Comparison of ENCODE assay signal across 10 mouse cellular contexts in genomic region chr11:16800507-16800906, GRCm38 (mm10). TPM values are rescaled to one million over a fixed set of nuclear protein-coding genes. Genes with fewer than 3 reads are reported as not detected.
DNase-seq lines count a peak whose midpoint lies in the region; ATAC-seq and TF ChIP-seq lines count a peak whose summit lies in the region.
"Had no signal": no experiment of that assay in that cellular context is flagged by ENCODE, and none has a peak within 500 bp of the region (broad histone marks: within the 10 kb centered on the region; RNA-seq: fewer than 3 reads in every experiment).

No protein-coding gene starts in this region.

- H3K27me3 ChIP-seq in forebrain, embryonic 16.5 days (replicated peaks; ENCODE audit: control insufficient read depth, insufficient read depth, low read length): no peaks in the 10 kb centered on the region
- H3K27me3 ChIP-seq: limb, embryonic 15.5 days had no signal

- intact Hi-C loops in left cerebral cortex, adult 2 months (cut with DNase I): no loop called here

- peak; percentile 12 to 26 for DNase-seq in adrenal gland, adult 18-20 months (ENCODE audit: low spot score in 2 of 2)
- DNase-seq in gastrocnemius, postnatal 25 days: peak; percentile 78
- DNase-seq in kidney, adult 8-10 months: peak; percentile 90
- DNase-seq in lung, postnatal 4 days: peak; percentile 72 to 88
- DNase-seq in B cell, adult 2 months: no peak
- DNase-seq in left cerebral cortex, adult 2 months (ENCODE audit: extremely low spot score in 1 of 2, low spot score in 2 of 2): no peak
- DNase-seq in layer of hippocampus, postnatal 36 days: no peak

- H3K4me1 ChIP-seq in forebrain, embryonic 16.5 days (replicated peaks; ENCODE audit: control insufficient read depth, insufficient read depth, low read length): no peaks in the 10 kb centered on the region

- no peaks in the 10 kb centered on the region for H3K9me3 ChIP-seq in forebrain, embryonic 16.5 days (ENCODE audit: control insufficient read depth, low read length)
- H3K9me3 ChIP-seq: embryonic facial prominence, embryonic 13.5 days; limb, embryonic 15.5 days had no signal

- no peak overlapping the region for H3K27ac ChIP-seq in forebrain, embryonic 16.5 days (ENCODE audit: low read length)
- H3K27ac ChIP-seq in left cerebral cortex, adult 2 months: no peak overlapping the region
- H3K27ac ChIP-seq: embryonic facial prominence, embryonic 13.5 days; limb, embryonic 15.5 days had no signal

- no peak for TF ChIP-seq CTCF in left cerebral cortex, adult 2 months (IDR thresholded peaks at IDR 0.05)

- no peaks in the 10 kb centered on the region for H3K36me3 ChIP-seq in forebrain, embryonic 16.5 days (ENCODE audit: control insufficient read depth, insufficient read depth)
- H3K36me3 ChIP-seq: embryonic facial prominence, embryonic 13.5 days; limb, embryonic 15.5 days had no signal

- H3K4me2 ChIP-seq in forebrain, embryonic 16.5 days (ENCODE audit: low read length): no peak overlapping the region
- H3K4me2 ChIP-seq: embryonic facial prominence, embryonic 13.5 days; limb, embryonic 15.5 days had no signal

- no peak overlapping the region for H3K9ac ChIP-seq in forebrain, embryonic 16.5 days (replicated peaks; ENCODE audit: low read depth, low read length)
- H3K9ac ChIP-seq: embryonic facial prominence, embryonic 13.5 days; limb, embryonic 15.5 days had no signal

- H3K4me3 ChIP-seq in forebrain, embryonic 16.5 days (replicated peaks; ENCODE audit: low read length): no peak overlapping the region
- no peak overlapping the region for H3K4me3 ChIP-seq in left cerebral cortex, adult 2 months
- H3K4me3 ChIP-seq: embryonic facial prominence, embryonic 13.5 days; limb, embryonic 15.5 days had no signal

- ATAC-seq in forebrain, embryonic 16.5 days: no peak

- 90% methylated on average over 6 of the region's 6 CpGs for WGBS in forebrain, embryonic 16.5 days

RNA-seq across cellular contexts. Expression of gene Egfr, which starts 48.5 kb away (rescaled TPM):
- 10 to 100 TPM; 10.4 to 11.8 TPM for total RNA-seq in adrenal gland, adult 18-20 months (2021)
- 10 to 100 TPM; 13.9 to 14.3 TPM for total RNA-seq in gastrocnemius, postnatal 25 days (2021)
- polyA plus RNA-seq in forebrain, embryonic 16.5 days (2015; fragmentation: Nextera tagmentation; extraction: Ambion mirVana): 2.5 and 3.7 TPM in 2 replicates
- 10 to 100 TPM; 14.3 to 15.4 TPM for total RNA-seq in left cerebral cortex, adult 2 months (2021)
- 10 to 100 TPM; 11.2 to 13.9 TPM for total RNA-seq in layer of hippocampus, postnatal 36 days (2021)

Comparison
In these comparisons a context has a peak if more than half of its experiments do, and no peak if none do; other contexts are left out.
1. DNase-seq: peak in adrenal gland, adult 18-20 months (2 of 2), gastrocnemius, postnatal 25 days (single experiment), kidney, adult 8-10 months (2 of 2) and lung, postnatal 4 days (2 of 2); none in B cell, adult 2 months (0 of 2), left cerebral cortex, adult 2 months (0 of 2) and layer of hippocampus, postnatal 36 days (0 of 2).